Mouse (Mus musculus) liver (tissue): ENCODE results near the gene Svop.
A peak's percentile ranks its signal among the peaks of the same experiment; 100 is the strongest.

Experiments used
- DNase-seq: peaks from one replicate; pipeline ENCODE4 v3.0.0-alpha.2; 2020; ENCODE audit warnings: mixed read lengths

The Svop gene

GRCm38 (mm10) chr5:113993031-113993486, 98.3 kb downstream of the Svop start:
- peak; percentile 56 for DNase-seq

GRCm38 (mm10) chr5:113992339-113992831, 99.0 kb downstream of the Svop start:
- peak; percentile 87 for DNase-seq

- no peak for DNase-seq
Measured at GRCm38 (mm10) chr5:113991141-113991540, 100.2 kb downstream of the Svop start.

GRCm38 (mm10) chr5:113990593-113990992, 100.8 kb downstream of the Svop start:
- DNase-seq, result peak; percentile 59

GRCm38 (mm10) chr5:113989437-113990024, 101.8 kb downstream of the Svop start:
- DNase-seq, result peak; percentile 86

- DNase-seq, result peak; percentile 62
Measured at GRCm38 (mm10) chr5:113986182-113986961, 105.0 kb downstream of the Svop start.

- DNase-seq, result no peak
Measured at GRCm38 (mm10) chr5:113985737-113986136, 105.6 kb downstream of the Svop start.

GRCm38 (mm10) chr5:113984025-113984740, 107.2 kb downstream of the Svop start:
- DNase-seq, result peak; percentile 86

GRCm38 (mm10) chr5:113983541-113983940, 107.8 kb downstream of the Svop start:
- DNase-seq, result peak; percentile 44

- no peak for DNase-seq
Measured at GRCm38 (mm10) chr5:113981843-113982242, 109.5 kb downstream of the Svop start.

- peak; percentile 60 for DNase-seq
Measured at GRCm38 (mm10) chr5:113981171-113981570, 110.2 kb downstream of the Svop start.

- DNase-seq, result peak; percentile 38
Measured at GRCm38 (mm10) chr5:113980511-113980910, 110.9 kb downstream of the Svop start.

GRCm38 (mm10) chr5:113977309-113977708, 114.1 kb downstream of the Svop start:
- DNase-seq, result peak; percentile 76
